Mouse (Mus musculus): ENCODE results near the gene Ube2l3.

Ube2l3 gene

DNA sequence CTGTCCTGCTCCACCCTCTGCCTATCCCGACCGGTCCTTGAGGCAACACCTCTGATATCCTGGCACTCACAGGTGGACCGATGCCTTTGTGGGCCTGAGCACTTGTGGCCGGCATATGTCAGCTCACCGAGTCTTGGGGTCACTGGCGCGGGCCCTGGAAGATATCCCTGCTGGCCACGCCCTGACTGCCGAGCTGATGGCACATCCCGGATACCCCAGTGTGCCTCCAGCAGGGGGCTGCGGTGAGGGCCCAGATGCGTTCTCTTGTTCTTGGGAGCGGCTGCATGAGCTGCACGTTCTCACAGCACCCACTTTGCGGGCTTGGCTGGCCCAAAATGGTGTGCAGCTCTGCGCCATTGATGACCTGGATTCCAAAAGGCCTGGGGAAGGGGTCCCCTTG, 54.4 kb downstream of the Ube2l3 start:
- DNase-seq (ENCODE audit: low read depth, low spot score), result peak; percentile 67

DNA sequence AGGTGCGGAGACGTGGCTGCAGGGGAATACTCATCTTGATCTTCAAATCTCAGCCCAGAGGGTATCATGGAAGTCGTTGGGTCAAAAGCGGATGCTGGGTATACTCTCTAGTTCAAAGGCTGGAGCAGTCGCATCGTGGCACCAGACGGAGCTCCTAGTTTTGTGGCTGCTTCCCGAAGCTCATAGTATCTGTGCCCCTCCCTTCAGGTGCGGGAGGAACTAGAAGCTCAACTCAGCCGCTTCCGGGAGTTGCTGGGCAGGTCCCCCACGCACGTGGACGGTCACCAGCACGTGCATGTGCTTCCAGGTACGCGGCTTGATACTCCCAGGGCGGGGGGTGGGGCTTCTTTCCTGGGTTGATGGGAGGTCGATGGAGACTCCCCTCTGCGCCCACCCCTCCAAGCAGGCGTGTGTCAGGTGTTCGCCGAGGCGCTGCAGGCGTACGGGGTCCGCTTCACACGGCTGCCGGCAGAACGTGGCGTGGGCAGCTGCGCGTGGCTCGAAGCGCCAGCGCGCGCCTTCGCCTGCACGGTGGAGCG, 55.0 kb downstream of the Ube2l3 start:
- DNase-seq (ENCODE audit: low read depth, low spot score), result peak; percentile 26

DNA sequence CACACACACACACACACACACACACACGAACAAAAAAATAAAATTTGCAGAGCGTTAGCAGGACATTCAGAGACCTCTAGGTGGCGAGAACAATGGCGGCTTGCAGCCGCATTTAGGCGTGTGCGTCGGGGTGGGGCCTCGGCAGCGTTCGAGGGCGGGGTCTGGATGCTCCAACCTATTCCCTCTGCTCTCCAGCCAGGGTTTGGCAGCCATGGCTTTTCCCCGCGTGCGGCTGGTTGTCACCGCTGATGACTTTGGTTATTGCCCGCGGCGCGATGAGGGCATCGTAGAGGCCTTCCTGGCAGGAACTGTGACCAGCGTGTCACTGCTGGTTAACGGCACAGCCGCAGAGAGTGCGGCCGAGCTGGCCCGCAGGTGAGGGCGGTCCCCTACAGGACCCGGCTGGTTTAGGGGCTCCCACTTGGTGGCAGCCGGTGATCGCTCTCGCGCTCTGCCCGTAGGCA, 55.6 kb downstream of the Ube2l3 start, which contains the start of gene Ccdc116:
Ccdc116 (minus strand) TSS at position 458 of the 464 bp plus-strand sequence.
- peak; percentile 91 for DNase-seq (ENCODE audit: low read depth, low spot score)

DNA sequence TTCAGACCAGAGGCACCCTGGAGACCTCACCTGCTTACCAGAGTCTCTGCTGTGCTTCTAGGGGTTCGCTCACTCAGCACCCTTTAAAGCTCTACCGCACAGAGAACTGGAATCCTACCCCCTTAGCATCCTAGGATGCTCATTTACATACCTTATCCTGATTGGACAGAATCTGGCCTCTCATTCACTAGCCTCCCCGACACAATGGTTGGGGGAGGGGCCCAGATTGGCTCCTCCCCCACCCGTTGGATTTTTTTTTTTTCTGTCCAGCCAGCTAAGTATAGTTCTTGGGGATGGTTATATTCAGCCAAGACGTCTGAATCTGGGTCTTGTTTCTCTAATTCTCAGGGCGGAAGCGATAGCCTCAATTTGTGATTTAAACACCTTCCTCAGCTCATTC, 58.1 kb downstream of the Ube2l3 start, which contains the start of gene Ydjc:
Ydjc (plus strand) TSS at position 283 of the 400 bp plus-strand sequence.
- peak; percentile 50 for DNase-seq (ENCODE audit: low read depth, low spot score)

DNA sequence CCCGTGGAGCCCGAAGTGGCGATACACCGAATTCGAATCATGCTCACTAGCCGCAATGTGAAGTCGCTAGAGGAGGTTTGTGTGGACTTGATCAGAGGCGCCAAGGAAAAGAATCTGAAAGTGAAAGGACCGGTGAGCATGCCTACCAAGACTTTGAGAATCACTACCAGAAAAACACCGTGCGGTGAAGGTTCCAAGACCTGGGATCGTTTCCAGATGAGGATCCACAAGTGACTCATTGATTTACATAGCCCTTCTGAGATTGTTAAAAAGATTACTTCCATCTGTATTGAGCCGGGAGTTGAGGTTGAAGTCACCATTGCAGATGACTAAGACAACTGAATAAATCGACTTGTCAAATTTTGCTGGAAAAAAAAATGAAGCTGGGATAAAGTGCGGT, 65.1 kb downstream of the Ube2l3 start:
- DNase-seq (ENCODE audit: low read depth, low spot score), result no peak

DNA sequence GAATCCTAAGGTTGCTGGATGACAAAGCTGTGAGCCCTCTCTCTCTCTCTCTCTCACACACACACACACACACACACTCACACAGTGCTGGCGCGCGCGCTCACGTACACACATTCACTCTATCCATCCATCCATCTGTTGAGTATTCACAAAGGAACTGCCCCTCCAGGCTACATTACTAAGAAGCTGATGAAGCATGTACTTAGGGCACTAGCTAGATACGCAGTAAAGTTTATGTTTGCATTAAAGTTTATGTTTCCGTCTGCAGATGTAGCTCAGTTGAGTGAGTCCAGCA, 69.6 kb downstream of the Ube2l3 start:
- DNase-seq (ENCODE audit: low read depth, low spot score), result peak; percentile 9

DNA sequence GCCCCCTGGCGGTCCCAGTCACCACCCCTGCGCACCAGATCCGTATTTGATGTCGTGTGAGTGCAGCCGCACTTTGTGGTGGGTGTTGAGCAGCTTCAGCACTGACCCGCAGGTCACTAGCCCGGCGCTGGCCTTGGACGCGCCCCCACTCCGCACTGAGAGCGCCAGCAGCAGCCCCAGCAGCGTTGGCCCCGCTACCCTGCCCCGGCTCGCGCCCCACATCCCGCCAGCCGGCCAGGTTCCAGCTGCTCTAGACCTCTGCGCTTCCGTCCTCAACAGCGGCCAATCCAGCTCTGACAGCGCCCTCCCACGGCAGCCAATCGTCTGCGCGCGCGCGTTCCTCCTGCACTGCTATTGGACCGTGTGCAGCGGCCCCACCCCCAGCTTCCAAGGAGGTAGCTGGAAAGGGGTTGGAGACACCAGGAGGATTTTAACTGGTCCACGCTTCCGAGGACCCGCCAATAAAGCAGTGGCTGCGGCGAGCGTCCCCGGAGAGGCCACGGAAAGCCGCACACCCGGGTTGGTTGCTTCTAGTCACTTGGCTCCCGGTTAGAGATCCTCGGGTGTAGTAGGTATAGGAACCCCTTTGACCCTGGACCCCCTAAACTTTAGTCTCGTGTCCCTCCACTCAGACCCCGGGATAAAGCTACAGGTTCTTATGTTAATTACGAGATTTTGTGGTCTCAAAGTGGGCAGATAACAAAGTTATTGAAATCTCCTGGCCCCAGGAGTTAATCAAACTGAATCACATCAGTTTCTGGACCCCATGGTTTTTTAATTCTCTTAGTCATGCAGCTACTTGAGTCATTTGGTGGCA, 70.2 kb downstream of the Ube2l3 start, which contains the start of gene Sdf2l1:
Sdf2l1 (minus strand) TSS at position 295 of the 817 bp plus-strand sequence.
- DNase-seq (ENCODE audit: low read depth, low spot score), result peak; percentile 98

DNA sequence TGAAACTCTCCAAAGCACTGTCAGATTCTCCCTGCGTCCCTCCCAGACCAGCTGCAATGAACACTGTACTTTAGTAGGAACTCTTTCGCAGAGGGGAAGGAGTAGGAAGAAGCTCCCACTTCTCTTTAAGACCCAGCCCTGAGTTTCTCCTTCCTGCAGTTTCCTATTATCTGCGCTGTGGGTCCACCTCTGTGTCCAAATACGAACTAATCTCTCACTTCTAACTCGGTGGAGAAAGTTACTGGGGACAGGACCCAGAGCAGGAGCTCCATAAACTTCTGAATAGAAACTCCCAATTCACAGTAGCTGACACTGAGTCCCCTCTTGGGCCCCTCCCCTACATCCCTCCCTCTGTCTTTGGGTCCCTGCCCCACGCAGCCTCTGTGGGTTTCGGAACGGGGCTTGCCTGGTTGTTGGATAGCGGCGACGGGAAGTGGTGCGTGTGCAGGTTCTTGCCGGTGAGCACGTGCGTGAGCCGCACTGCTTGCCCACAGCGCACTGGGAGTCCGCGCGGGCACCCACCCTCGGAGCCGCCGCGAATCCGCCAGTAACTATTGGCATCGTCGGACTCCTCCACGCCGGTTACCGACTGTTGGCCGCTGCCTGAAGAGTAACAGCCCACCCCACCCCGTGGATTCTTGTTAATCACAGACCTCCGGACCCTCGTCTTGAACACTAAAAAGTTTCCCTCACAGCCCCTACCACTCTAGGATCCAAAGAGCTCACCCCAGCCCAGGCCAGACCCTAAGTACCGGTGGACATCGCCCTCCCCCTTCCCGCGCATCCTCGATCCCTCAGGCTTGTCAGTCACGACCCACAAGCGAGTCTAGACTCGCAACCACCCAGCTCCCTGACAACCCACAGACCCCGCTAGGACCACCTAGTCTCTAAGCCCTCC, 71.0 kb downstream of the Ube2l3 start:
- peak; percentile 25 for DNase-seq (ENCODE audit: low read depth, low spot score)

DNA sequence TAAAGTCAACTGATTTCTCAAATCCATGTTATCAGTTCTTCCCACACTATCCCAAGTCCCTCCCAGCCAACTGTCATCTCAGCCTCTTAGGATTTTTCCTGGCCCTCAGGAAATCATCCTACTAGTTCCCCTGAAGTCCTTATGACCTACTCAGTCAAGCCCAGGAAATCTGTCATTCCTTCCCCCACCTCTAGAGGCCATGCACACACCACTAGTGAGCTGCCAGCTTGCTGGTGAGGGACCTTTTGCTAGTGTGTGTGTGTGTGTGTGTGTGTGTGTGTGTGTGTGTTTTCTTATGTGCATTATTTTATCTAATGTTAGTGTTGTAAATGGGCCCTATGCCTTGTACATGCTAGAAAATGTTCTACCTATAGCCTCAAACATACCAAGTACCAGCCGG, 75.2 kb downstream of the Ube2l3 start:
- DNase-seq (ENCODE audit: low read depth, low spot score), result peak; percentile 35

DNA sequence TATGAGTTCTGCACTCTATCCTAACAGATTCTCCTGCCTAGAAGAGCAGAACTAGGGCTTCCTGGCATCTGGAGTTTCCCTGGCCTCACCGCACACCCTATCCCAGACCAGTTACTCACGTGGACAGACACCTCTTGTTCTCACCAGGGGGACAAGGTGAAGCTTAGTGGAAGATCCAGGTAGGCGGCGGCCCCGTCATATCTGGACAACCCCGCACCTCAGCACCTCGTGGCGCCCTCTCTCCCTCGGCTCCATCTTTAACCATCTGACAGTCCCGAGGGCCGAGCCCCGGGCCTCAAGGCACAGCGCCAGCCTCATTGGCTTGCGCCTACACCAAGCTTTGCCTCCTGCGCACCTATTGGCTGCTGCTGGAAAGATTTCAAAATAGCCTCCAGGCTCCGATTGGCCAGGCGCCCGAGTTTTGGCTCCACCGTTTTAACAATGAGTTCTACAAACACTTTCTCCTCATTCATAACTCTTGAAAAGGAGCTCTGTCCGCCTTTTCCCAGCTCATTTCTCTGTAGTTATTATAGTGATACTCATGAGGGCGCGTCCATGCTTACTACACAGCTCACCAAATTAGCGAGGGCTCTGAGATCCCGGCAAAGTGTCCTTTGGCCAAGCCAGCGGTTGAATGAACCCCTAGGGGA, 77.5 kb downstream of the Ube2l3 start, which contains the start of gene 2610318N02Rik:
2610318N02Rik (minus strand) TSS at position 297 of the 650 bp plus-strand sequence.
- peak; percentile 92 for DNase-seq (ENCODE audit: low read depth, low spot score)

DNA sequence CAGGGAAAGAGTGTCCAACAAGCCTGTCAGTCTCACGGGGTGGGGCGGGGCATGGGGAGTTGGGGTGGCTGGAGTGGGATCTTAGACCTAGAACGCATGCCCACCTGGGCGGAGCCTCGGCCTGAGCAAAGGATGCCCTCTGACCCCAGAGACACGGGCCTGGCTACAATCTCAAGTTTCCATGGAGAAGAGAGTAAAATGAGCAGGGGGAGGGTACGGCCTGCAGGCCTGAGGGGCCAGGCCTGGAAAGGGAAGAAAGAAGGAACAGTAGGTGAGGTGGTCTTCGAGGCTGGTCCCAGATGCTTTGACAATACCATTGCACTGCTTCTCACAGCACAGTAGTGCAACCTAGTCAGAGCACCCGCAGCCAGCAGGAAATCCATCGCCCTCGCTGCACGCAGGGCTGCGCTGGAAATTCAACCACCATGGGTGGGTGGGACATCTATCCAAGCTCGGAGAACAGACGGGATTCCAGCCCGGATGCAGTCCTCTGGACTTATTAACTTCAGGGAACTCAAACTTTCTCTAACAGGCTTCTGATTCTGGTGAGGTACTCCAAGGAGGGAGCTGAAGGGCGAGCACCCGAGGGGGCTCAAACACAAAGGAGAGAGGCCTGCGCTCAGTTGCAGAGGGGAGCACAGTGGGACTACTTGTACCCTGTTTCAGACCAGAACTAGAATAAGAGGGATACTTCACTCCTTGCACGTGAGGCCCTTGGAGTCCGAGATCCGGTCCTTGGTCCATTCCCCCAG, 78.2 kb downstream of the Ube2l3 start:
- peak; percentile 85 for DNase-seq (ENCODE audit: low read depth, low spot score)

DNA sequence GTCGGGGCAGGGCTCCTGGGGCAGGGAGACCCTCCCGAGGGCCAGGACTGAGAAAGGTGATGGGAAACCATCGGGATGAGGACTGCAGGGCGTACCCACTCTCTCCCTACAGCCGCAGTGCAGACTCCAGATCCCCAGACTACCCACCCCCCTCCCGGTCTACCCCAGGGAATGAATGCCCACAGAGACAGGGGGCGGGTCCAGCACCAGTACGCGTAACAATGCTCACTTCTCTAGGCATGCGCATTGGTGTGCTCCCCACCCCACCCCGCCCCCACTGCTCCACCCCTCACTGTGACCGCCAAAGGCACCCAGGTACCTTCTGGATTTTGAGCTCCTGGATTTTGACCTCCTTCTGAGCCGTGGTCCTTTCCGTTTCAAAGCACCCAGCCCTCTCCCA, 80.9 kb downstream of the Ube2l3 start:
- no peak for DNase-seq (ENCODE audit: low read depth, low spot score)

DNA sequence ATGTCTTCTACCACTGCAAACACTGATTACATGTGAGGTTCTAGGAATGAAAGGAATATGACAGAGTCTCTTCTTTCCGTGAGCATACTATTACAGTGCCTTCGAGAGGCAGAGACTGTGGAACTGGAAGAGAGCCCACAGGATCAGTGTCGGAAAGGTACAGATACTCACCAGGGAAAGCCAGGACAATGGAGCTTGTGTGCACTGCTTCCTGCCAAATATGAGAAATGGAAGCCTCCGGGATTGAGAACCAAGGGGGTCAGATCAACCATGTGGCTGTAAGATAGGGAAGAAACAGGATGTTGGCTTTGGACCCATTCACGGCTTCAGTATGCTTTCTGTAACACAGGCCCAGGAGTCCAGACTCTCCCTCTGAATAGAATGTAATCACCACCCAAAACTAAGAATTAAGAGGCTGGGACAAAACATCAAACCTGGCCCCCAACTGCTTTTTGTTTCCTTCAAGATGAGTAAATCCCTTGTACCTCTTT, 85.1 kb downstream of the Ube2l3 start:
- no peak for DNase-seq (ENCODE audit: low read depth, low spot score)

DNA sequence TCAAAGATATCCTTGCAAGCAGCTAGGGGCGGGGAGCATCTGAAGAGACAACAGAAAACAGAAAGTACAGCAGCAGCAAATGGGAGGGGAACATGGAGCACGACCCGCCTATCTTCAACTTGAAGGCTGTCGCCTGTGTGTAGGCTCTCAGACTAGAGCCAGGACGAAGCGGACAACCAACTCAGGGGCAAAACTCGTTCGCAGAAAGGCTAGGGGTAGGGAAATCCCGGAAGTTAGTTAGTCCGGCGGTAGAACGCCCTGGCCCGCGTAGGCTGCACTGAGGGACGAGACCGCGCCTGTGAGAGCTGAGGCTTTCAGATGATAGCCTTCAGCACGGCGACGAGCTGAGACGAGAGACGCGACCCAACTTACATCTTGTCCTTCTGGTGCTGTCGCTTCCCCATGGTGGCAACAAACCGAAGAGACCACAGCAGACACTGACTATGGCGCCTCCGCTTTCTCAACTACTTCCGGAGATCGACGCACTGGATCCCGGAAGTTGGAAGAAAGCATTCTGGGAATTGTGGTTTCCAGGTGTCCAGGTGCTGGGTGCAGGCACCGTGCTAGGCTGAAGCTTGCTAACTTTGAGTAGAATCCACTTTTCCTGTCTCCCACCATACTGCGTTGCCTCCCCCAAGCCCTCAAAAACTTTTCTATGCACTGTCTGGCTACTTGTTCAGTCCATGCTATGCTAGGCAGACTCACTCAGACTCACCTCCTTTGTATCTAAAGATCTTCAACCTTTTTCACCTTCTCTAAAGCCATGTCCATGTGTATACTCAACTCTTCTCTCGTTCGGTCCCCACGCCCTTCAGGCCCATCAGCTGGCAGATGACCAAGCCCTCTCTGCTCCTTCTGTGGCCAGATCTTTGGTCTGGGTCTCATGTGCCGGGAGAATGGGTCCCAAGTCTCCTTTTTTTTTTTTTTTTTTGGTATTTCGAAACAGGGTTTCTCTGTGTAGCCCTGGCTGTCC, 91.4 kb downstream of the Ube2l3 start, which contains the start of gene Ppil2:
Ppil2 (minus strand) TSS at position 487 of the 973 bp plus-strand sequence.
- DNase-seq (ENCODE audit: low read depth, low spot score), result peak; percentile 79

DNA sequence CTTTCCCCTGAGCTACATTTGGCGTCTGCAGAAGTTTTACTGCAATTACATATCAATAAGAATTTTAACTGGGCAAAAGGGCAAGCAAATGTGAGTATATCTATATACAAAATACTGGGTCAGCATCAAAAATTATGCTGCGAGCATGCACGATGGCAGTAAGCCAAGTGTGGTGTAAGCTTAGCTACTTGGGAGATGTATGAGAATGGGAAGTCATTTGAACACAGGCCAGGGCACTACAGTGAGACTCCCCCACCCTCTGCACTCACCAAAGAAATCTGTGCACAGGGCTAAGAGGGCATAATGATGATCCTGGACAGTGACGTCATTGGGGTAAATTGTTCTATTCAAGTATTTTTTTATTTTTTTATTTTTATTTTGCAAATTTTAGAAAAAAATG, 97.8 kb downstream of the Ube2l3 start:
- no peak for DNase-seq (ENCODE audit: low read depth, low spot score)

DNA sequence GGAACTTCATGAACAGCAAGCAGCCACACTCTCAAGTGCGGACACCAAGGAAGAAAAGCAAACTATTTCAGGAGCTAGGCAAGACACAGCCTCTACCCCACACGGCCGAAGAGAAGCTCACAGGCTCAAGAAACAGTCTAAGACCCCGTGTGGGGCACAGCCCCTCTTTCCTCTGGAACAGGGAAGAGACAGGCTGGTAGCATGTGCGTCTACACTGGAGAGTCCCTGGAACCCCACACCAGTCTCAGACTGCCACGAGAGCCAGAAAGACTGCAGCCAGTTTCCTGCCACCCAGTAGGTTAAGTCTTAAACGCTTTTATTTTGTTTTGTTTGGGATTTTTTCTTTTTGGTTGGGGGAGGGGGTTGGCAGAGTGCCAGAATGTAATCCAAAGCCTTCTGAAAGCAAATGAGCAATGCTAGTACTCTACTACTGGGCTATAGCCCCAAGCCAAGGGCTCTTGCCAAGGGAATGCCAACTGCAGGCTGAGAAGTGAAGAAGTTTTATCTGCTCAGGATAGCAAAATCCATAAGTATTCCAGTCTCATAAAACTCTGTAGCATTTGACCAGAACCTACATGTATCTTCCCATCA, 99.7 kb downstream of the Ube2l3 start:
- no peak for DNase-seq (ENCODE audit: low read depth, low spot score)
